Mouse (Mus musculus) CH12.LX (cell line): ENCODE data around the gene Kcnk3. TPM values are rescaled to one million over a fixed set of nuclear protein-coding genes. Genes with fewer than 3 reads are reported as not detected.

ENCODE experiments used
- DNase-seq: peaks from one replicate; pipeline ENCODE4 v3.0.0-alpha.2; 2013; ENCODE audit errors: extremely low read depth
- H3K27ac ChIP-seq: 2 replicates; pipeline ENCODE4 v1.5.1; 2012; ENCODE audit warnings: low read depth, mild to moderate bottlenecking, control low read depth, moderate library complexity; ENCODE audit not compliant: insufficient read depth
- H3K27me3 ChIP-seq: replicated peaks from 2 replicates; pipeline ENCODE3; 2012; ENCODE audit warnings: inconsistent platforms
- H3K36me3 ChIP-seq, 2 experiments: replicated peaks in 1 of 2; 2 replicates each; pipeline versions ENCODE3 to v1.6.1; 2012; ENCODE audit warnings: inconsistent platforms in 1 of 2, low read length in 1 of 2, mild to moderate bottlenecking in 1 of 2, mixed read lengths in 1 of 2, moderate library complexity in 1 of 2; ENCODE audit not compliant: control insufficient read depth in 1 of 2, insufficient read depth in 1 of 2
- H3K4me1 ChIP-seq, 2 experiments: 2 replicates each; pipeline ENCODE4 v1.6.1; 2012; ENCODE audit warnings: inconsistent platforms in 1 of 2, moderate library complexity in 1 of 2; ENCODE audit not compliant: insufficient read depth in 2 of 2, control insufficient read depth in 1 of 2
- H3K4me2 ChIP-seq: 2 replicates; pipeline ENCODE4 v1.6.1; 2012; ENCODE audit warnings: low read depth, mild to moderate bottlenecking, control low read depth; ENCODE audit not compliant: poor library complexity, insufficient read depth, severe bottlenecking
- H3K4me3 ChIP-seq, 3 experiments: fragments of 150-350 bp in 1 of 3; sonication (generic) in 1 of 3; replicated peaks in 1 of 3; 2 replicates each; pipeline versions ENCODE3 to v1.5.1; 2011 to 2012; ENCODE audit warnings: low read depth in 2 of 3, low read length in 2 of 3, mild to moderate bottlenecking in 2 of 3, moderate library complexity in 2 of 3, control low read depth in 1 of 3, improper control_type of control experiment in 1 of 3, inconsistent platforms in 1 of 3, mixed read lengths in 1 of 3; ENCODE audit not compliant: poor library complexity in 1 of 3
- H3K79me2 ChIP-seq: replicated peaks from 2 replicates; pipeline ENCODE4 v1.6.1; 2012; ENCODE audit warnings: mild to moderate bottlenecking, moderate library complexity; ENCODE audit not compliant: control insufficient read depth, poor library complexity, insufficient read depth, severe bottlenecking; ENCODE audit errors: extremely low read depth
- H3K9ac ChIP-seq: 2 replicates; pipeline ENCODE4 v1.6.1; 2012; ENCODE audit warnings: low read depth, mild to moderate bottlenecking, control low read depth, moderate library complexity; ENCODE audit not compliant: insufficient read depth
- H3K9me3 ChIP-seq: replicated peaks from 2 replicates; pipeline ENCODE3; 2012; ENCODE audit warnings: low read length, inconsistent platforms, mixed read lengths
- CHD1 ChIP-seq: IDR thresholded peaks from 2 replicates; pipeline ENCODE4 v1.6.1; 2012; ENCODE audit warnings: low read depth, low read length, improper control_type of control experiment, inconsistent platforms
- CHD2 ChIP-seq: IDR thresholded peaks from 2 replicates; pipeline ENCODE4 v1.6.1; 2011; ENCODE audit warnings: low read length, improper control_type of control experiment
- CTCF ChIP-seq, 2 experiments: IDR thresholded peaks in 1 of 2; conservative IDR thresholded peaks in 1 of 2; 2 replicates each; pipeline ENCODE4 v1.5.1; 2011 to 2012; ENCODE audit warnings: low read depth in 2 of 2, low read length in 2 of 2, improper control_type of control experiment in 1 of 2, inconsistent platforms in 1 of 2, mild to moderate bottlenecking in 1 of 2, moderate library complexity in 1 of 2
- E2F4 ChIP-seq: IDR thresholded peaks from 2 replicates; pipeline ENCODE4 v1.6.1; 2011; ENCODE audit warnings: low read depth, low read length, improper control_type of control experiment; ENCODE audit not compliant: insufficient replicate concordance
- ELF1 ChIP-seq: IDR thresholded peaks from 2 replicates; pipeline ENCODE4 v1.6.1; 2014; ENCODE audit warnings: low read depth, mild to moderate bottlenecking, inconsistent platforms, low read length, improper control_type of control experiment
- EP300 ChIP-seq: IDR thresholded peaks from 2 replicates; pipeline ENCODE4 v1.6.1; 2011; ENCODE audit warnings: low read length, improper control_type of control experiment
- ETS1 ChIP-seq: conservative IDR thresholded peaks from 2 replicates; pipeline ENCODE4 v1.6.1; 2012; ENCODE audit warnings: low read depth, mild to moderate bottlenecking, inconsistent platforms, low read length, improper control_type of control experiment, moderate library complexity
- GABPA ChIP-seq: IDR thresholded peaks from 2 replicates; pipeline ENCODE4 v1.6.1; 2012; ENCODE audit warnings: low read depth, low read length, improper control_type of control experiment, inconsistent platforms; ENCODE audit not compliant: insufficient replicate concordance
- IRF4 ChIP-seq: IDR thresholded peaks from 2 replicates; pipeline ENCODE4 v1.6.1; 2014; ENCODE audit warnings: low read depth, mild to moderate bottlenecking, inconsistent platforms, low read length, improper control_type of control experiment
- JUN ChIP-seq: IDR thresholded peaks from 2 replicates; pipeline ENCODE4 v1.6.1; 2011; ENCODE audit warnings: low read depth, mild to moderate bottlenecking, low read length, improper control_type of control experiment, moderate library complexity; ENCODE audit not compliant: insufficient read depth
- JUND ChIP-seq: conservative IDR thresholded peaks from 2 replicates; pipeline ENCODE4 v1.6.1; 2011; ENCODE audit warnings: low read depth, low read length, improper control_type of control experiment
- KAT2A ChIP-seq: IDR thresholded peaks from 2 replicates; pipeline ENCODE4 v1.6.1; 2012; ENCODE audit warnings: low read length, improper control_type of control experiment, inconsistent platforms; ENCODE audit not compliant: insufficient replicate concordance
- MAFK ChIP-seq: IDR thresholded peaks from 2 replicates; pipeline ENCODE4 v1.6.1; 2011; ENCODE audit warnings: low read length, improper control_type of control experiment; ENCODE audit not compliant: insufficient replicate concordance
- MAX ChIP-seq: IDR thresholded peaks from 2 replicates; pipeline ENCODE4 v1.6.1; 2011; ENCODE audit warnings: low read length, improper control_type of control experiment
- MAZ ChIP-seq: IDR thresholded peaks from 2 replicates; pipeline ENCODE4 v1.6.1; 2012; ENCODE audit warnings: low read depth, mild to moderate bottlenecking, inconsistent platforms, low read length, improper control_type of control experiment, moderate library complexity
- MXI1 ChIP-seq: IDR thresholded peaks from 2 replicates; pipeline ENCODE4 v1.6.1; 2011; ENCODE audit warnings: mild to moderate bottlenecking, low read depth, low read length, improper control_type of control experiment
- MYC ChIP-seq: IDR thresholded peaks from 2 replicates; pipeline ENCODE4 v1.6.1; 2011; ENCODE audit warnings: low read depth, mild to moderate bottlenecking, improper control_type of control experiment, low read length
- NRF1 ChIP-seq: IDR thresholded peaks from 2 replicates; pipeline ENCODE4 v1.6.1; 2014; ENCODE audit warnings: low read depth, mild to moderate bottlenecking, inconsistent platforms, low read length, improper control_type of control experiment, moderate library complexity
- POLR2AphosphoS2 ChIP-seq: IDR thresholded peaks from 2 replicates; pipeline ENCODE4 v1.6.1; 2011; ENCODE audit warnings: low read depth, low read length, improper control_type of control experiment
- RAD21 ChIP-seq: IDR thresholded peaks from 2 replicates; pipeline ENCODE4 v1.6.1; 2011; ENCODE audit warnings: low read depth, mild to moderate bottlenecking, low read length, improper control_type of control experiment, moderate library complexity
- RCOR1 ChIP-seq: conservative IDR thresholded peaks from 2 replicates; pipeline ENCODE4 v1.6.1; 2012; ENCODE audit warnings: low read depth, mild to moderate bottlenecking, inconsistent platforms, low read length, improper control_type of control experiment
- SIN3A ChIP-seq: IDR thresholded peaks from 2 replicates; pipeline ENCODE4 v1.6.1; 2012; ENCODE audit warnings: low read length, improper control_type of control experiment, inconsistent platforms
- SMC3 ChIP-seq: IDR thresholded peaks from 2 replicates; pipeline ENCODE4 v1.6.1; 2011; ENCODE audit warnings: low read depth, low read length, improper control_type of control experiment
- TBP ChIP-seq: conservative IDR thresholded peaks from 2 replicates; pipeline ENCODE4 v1.6.1; 2011; ENCODE audit warnings: low read depth, low read length, improper control_type of control experiment
- TCF12 ChIP-seq: IDR thresholded peaks from 2 replicates; pipeline ENCODE4 v1.6.1; 2014; ENCODE audit warnings: low read depth, mild to moderate bottlenecking, inconsistent platforms, low read length, improper control_type of control experiment
- USF2 ChIP-seq: conservative IDR thresholded peaks from 2 replicates; pipeline ENCODE4 v1.6.1; 2011; ENCODE audit warnings: low read depth, low read length, improper control_type of control experiment
- ZC3H11A ChIP-seq: IDR thresholded peaks from 2 replicates; pipeline ENCODE4 v1.6.1; 2012; ENCODE audit warnings: low read depth, mild to moderate bottlenecking, inconsistent platforms, low read length, improper control_type of control experiment
- ZKSCAN1 ChIP-seq: IDR thresholded peaks from 2 replicates; pipeline ENCODE4 v1.6.1; 2012; ENCODE audit warnings: low read depth, inconsistent platforms, low read length, improper control_type of control experiment, borderline replicate concordance
- ZMIZ1 ChIP-seq: IDR thresholded peaks from 2 replicates; pipeline ENCODE4 v1.6.1; 2012; ENCODE audit warnings: low read depth, mild to moderate bottlenecking, inconsistent platforms, low read length, improper control_type of control experiment
- ZNF384 ChIP-seq: IDR thresholded peaks from 2 replicates; pipeline ENCODE4 v1.6.1; 2012; ENCODE audit warnings: low read depth, low read length, improper control_type of control experiment, inconsistent platforms
- dilution Hi-C: fragments of 300-500 bp; cut with MboI; formaldehyde crosslinking; loops from 2 replicates; pipeline ENCODE4 v1.14.3; 2020; ENCODE audit warnings: low sequenced_read_pairs; ENCODE audit not compliant: extremely low pct_unique_long_range_greater_than_20kb, extremely low pct_ligation_motif_present
- in situ Hi-C: fragments of 300-500 bp; cut with MboI; formaldehyde crosslinking; loops from 3 replicates; pipeline ENCODE4 v1.14.3; 2019; ENCODE audit warnings: low sequenced_read_pairs, low pct_ligation_motif_present, low pct_unique_long_range_greater_than_20kb, mixed read lengths
- polyA plus RNA-seq: library from polyadenylated mRNA; unstranded; fragments of >175 nt; gene quantifications from 2 replicates; pipeline ENCODE4 v1.2.1, GENCODE M21; 2012; ENCODE audit warnings: low read depth; ENCODE audit not compliant: insufficient read length
- total RNA-seq, 2 experiments: library from RNA; depleted of rRNA; stranded (reverse); fragments of 300-350 nt in 1 of 2; fragments of >200 nt in 1 of 2; gene quantifications; 2 replicates each; pipeline ENCODE4 v1.2.3; 2012 to 2014

Gene Kcnk3
- total and polyA plus RNA-seq, 3 experiments, result not detected

DNA sequence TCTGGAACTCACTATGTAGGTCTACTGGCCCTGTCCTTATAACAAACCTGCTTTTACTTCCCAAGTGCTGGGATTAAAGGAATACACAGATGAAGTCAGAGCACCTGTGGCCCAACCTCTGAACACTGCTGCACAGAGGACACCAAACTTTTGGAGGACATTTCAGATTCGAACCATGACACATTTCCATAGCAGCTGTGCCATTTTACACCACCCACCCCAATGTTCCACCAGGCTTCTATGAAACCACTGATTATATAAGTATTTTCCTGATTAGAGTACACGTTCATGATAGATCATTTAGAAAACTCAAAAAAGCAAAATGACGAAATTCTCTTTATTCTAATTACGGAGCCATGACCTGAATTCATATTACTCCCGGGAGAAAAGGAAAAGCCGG is 78.0 kb downstream of the Kcnk3 start:
- Histone ChIP-seq H3K79me2 (peaks cover 32% of the 10 kb centered on the region), H3K4me2 (peak overlapping the region; percentile 69), H3K36me3 (peaks cover 13 to 27% of the 10 kb centered on the region in 2 experiments), H3K9ac (peak overlapping the region; percentile 84), H3K27ac (no peak overlapping the region), H3K4me3 (peak overlapping the region in 2 of 3 experiments; percentile 62 to 89), H3K4me1 (peaks cover 7 to 27% of the 10 kb centered on the region in 2 experiments), H3K27me3 (no peaks in the 10 kb centered on the region), H3K9me3 (peaks cover 11% of the 10 kb centered on the region)
- in situ Hi-C loops (no loop called here), dilution Hi-C loops (no loop called here)
- no peak for DNase-seq
- no peak for TF ChIP-seq JUND
- TF ChIP-seq CHD2, result no peak
- TF ChIP-seq JUN, result no peak
- no peak for TF ChIP-seq GABPA
- no peak for TF ChIP-seq ZNF384
- TF ChIP-seq MAFK, result no peak
- no peak for TF ChIP-seq EP300
- no peak for TF ChIP-seq TBP
- no peak for TF ChIP-seq MXI1
- TF ChIP-seq KAT2A, result no peak
- TF ChIP-seq ZMIZ1, result no peak
- no peak for TF ChIP-seq CHD1
- TF ChIP-seq IRF4, result no peak
- no peak for TF ChIP-seq MAZ
- no peak for TF ChIP-seq RAD21
- no peak for TF ChIP-seq E2F4
- TF ChIP-seq CTCF (conservative IDR thresholded peaks at IDR 0.05 in 1 of 2, IDR thresholded peaks at IDR 0.05 in 1 of 2; ENCODE audit: low read depth in 2 of 2, low read length in 2 of 2), result no peak
- TF ChIP-seq SIN3A, result no peak
- TF ChIP-seq ELF1, result no peak

DNA sequence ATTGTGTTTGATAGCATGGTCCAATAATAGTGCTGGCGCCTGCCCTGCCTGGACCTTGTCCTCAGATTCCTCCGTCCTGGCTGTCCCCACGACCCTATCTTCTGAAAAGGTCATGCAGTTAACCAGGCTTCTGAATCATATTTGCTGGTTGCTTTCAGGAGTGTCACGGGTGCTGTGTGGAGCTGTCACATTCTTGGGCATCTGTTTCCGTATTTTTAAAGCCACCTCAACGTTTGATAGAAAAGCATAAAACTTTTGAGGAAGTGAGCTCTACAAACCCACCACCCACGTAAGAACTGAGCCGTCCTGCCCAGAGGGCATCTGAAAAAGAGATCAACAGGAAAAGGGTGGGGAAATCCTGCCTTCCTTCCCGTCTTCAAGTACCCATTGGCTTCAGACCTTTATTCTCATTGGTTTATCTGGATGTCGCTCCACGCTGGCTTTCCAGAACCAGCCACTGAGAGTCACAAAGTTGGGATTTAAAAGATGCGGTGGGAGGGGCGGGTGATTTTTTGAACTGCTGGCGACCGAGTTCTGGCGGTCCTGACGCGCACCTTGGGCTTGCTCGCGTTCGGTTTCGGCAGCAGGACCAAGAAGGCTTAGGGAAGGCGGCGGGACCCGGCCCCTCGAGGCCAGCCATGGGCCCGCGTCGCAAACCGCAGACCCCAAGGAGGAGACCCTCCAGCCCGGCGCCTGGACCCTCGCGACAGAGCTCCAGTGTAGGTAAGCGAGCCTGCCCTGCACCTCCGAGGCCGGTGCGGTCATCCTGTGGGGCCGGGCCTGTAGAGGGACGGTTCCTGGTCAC is 78.6 kb downstream of the Kcnk3 start, which contains the start of gene Cenpa:
TSS of gene Cenpa (plus strand) at position 387 of the 805 bp plus-strand sequence.
- peaks cover 7% of the 10 kb centered on the region for H3K9me3 ChIP-seq
- H3K4me2 ChIP-seq, result peak within 1 kb of the TSS; percentile 69
- peak within 1 kb of the TSS; percentile 69 to 89 (median 79) for H3K4me3 ChIP-seq
- H3K36me3 ChIP-seq, result peaks cover 16 to 31% of the 10 kb centered on the region in 2 experiments
- DNase-seq, result peak; percentile 97
- peak within 1 kb of the TSS; percentile 63 for H3K27ac ChIP-seq
- H3K9ac ChIP-seq, result peak within 1 kb of the TSS; percentile 84
- H3K27me3 ChIP-seq, result no peaks in the 10 kb centered on the region
- H3K79me2 ChIP-seq, result peaks cover 32% of the 10 kb centered on the region
- dilution Hi-C loops, result no loop called here
- H3K4me1 ChIP-seq, result peaks cover 7 to 27% of the 10 kb centered on the region in 2 experiments
- in situ Hi-C loops, result no loop called here
- TF ChIP-seq CHD1 (no peak), RCOR1 (no peak), MAX (no peak; the same call in 1 of the 2 replicates), MYC (no peak; the same call in 1 of the 2 replicates), E2F4 (peak; percentile 73; the same call in 1 of the 2 replicates), ZMIZ1 (peak; percentile 81), POLR2AphosphoS2 (peak; percentile 86; the same call in 1 of the 2 replicates), ETS1 (peak; percentile 8; the same call in 1 of the 2 replicates), ZKSCAN1 (no peak), CHD2 (peak; percentile 87), USF2 (no peak), MAZ (0 out of 2 replicates have a peak, but pooled peaks have one; percentile 26), RAD21 (no peak), SMC3 (no peak), CTCF (conservative IDR thresholded peaks at IDR 0.05 in 1 of 2, IDR thresholded peaks at IDR 0.05 in 1 of 2; ENCODE audit: low read depth in 2 of 2, low read length in 2 of 2) (no peak), ZC3H11A (no peak), JUN (no peak), TCF12 (peak; percentile 55; the same call in 1 of the 2 replicates), NRF1 (no peak), GABPA (no peak)
